Mouse (Mus musculus) lung, postnatal 14 days (tissue): ENCODE measurements around the gene Adgra3.

Experiments used
- DNase-seq: peaks from one replicate; pipeline ENCODE4 v3.0.0; 2021

Gene Adgra3

DNA sequence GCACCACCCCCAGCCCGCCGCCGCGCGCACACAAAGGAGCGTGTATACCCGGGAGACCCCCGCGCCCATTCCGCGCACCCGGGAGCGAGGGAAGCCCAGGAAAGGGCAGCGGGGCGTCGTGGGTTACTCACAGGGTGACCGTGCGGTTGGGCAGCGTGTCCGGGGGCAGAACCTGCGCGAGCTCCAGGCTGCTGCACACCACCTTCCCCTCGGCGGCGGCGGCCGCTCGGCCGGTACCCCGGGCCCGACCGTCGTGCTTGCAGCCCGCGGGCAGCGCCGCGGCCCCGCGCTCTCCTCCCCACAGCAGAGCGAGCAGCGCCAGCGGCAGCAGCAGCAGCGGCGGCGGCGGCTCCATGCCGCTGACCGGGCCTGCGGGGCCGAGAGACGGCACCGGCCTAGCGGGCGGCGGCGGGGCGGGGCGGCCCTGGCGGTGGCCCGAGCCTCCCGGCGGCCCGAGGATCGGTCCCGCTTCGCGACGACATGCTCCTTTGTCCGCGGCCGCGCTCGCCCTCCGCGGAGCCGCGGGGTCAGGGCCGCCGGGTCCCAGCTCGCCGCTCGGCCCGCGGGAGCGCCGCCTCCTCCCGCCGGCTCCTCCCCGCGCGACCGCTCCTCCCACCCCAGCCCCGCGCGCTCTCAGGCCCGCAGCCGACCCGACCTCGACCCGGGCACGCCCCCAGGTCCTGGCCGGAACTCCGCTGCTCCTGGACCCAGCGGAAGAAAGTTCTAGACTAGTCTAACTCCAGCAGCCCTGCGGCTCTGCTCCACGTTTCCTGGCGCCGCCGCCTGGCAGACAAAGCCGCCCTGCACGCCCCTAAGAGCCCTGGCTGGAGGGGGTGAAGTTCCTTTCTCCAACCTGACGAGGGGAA is at the start of gene Adgra3:
TSS of gene Adgra3 (minus strand) at position 586 of the 866 bp plus-strand sequence.
- peak; percentile 87 for DNase-seq

DNA sequence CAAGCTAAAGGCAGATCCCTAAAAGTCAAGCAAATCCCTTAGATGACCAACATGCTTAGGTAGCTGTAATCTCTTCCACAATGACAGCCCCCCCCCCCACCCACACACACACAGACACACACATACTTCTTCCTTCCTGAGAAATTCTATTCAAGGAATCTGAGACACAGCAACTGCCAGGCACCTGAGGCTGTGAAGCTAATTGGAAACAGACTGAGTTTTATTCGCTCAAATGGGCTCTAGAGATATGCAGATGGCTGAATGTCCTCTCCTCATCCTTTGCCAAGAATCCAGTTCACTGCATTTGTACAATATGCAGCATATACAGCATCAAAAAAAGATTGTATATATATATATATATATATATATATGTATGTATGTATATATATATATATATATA is 24.6 kb upstream of the Adgra3 start:
- DNase-seq = no peak

DNA sequence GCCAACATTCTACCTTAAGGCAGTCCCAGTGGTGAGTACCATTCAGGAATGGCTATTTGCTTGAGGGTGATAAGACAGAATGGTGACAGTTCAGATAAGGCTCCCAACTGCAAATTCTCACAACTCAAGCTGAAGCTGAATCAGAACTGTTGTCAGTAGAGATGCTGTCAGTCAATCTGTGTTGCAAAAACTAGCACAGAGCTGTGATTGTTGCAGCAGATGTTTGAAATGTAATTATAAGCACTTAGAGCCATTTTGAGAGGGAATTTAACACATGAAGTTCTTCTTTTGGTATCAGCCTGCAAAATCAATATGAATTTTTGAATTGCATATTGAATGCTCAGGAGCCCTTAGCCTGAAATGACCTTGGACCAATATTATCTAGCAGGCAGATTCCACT is 15.4 kb upstream of the Adgra3 start:
- DNase-seq = no peak

DNA sequence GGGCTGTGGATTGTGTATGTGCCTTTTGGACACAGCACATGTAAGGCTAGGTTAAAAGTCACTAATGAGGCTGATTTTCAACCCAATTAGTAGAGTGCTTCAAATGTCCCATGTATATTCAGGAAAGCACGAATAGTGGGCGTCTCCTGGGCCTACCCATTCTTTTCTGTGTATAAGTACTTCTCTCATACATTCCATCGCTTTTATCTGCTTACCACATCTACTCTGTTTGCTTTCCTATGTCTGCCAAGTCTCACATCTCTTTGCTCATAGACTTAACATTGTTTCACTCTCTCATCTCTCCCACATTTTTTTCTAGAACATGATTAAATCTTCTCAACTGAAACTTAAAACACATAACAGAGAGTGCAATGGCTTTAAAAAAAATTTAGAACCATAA is 5.4 kb upstream of the Adgra3 start:
- DNase-seq = no peak

DNA sequence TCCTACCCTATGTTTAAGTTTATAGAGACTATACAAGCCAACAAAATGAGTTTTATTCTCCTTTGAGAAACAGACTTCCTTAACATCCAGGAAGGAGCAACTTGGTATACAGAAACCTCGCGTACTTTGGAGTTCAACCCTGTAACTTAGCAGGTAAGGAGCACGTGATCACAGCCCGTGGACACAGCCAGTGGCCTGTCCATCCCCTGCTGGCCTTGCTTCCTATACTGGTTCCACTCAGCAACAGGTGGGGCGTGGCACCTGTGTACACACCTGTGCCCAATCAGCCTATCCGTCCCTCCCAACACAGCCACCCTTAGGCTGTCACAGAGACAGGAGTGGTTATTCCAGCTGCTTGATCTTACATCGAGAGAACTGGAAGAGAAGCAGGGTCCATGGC is 780 bp upstream of the Adgra3 start:
- peak; percentile 14 for DNase-seq

DNA sequence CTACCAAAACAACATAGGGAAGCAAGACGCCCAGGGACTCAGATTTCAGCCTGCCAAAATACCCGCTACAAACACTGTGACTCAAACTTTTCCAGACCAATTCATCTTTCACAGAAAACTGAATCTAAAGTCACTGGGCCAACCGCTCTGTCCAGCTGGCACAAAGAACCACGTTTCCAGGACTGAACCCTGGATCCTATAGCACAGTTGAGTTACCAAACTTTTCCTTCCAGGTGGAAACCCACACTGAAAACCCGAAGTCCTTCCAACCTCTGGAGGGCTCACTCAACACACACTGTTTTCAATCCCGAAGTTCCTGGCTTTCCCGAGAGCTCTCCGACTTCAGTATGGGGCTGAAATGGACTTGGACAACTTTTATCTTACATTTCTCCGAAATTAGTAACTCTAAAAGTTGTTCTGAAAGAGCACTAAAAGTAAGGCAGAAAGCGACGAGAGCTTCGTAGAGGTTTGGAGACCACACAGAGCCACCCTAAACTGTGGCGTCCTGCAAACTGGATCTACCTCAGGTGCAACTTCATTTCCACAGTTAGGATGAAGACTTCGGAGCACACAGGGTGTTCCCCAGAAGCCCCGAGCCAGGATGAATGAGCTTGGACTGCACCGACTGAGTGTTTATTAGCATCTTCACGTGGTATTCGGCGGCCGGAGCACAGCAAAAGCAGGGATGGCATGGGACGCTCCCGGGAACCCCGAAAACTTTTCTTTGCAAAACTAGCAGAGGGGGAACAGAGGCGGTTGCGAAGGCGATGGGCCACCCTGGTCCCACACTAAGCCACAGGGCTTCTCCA is 990 bp downstream of the Adgra3 start:
- peak; percentile 13 for DNase-seq

DNA sequence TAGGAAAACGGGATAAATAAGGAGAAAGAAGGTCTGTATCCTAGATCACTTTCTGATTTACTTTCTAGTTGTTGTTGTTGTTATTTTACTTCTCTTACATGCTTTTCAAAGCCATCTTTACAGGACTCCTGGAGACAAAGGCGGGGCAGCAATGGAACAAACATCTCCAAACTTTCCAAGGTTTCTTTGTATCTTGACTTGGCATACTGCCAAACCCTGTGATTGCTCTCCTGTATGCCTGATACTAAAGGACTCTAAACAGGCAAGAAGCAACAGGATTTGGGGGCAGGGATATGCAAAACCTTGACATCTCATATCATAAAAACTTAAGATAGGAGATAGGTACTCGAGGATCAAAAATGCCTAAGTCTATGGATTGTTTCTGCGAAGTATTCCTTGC is 6.3 kb downstream of the Adgra3 start:
- peak; percentile 24 for DNase-seq

DNA sequence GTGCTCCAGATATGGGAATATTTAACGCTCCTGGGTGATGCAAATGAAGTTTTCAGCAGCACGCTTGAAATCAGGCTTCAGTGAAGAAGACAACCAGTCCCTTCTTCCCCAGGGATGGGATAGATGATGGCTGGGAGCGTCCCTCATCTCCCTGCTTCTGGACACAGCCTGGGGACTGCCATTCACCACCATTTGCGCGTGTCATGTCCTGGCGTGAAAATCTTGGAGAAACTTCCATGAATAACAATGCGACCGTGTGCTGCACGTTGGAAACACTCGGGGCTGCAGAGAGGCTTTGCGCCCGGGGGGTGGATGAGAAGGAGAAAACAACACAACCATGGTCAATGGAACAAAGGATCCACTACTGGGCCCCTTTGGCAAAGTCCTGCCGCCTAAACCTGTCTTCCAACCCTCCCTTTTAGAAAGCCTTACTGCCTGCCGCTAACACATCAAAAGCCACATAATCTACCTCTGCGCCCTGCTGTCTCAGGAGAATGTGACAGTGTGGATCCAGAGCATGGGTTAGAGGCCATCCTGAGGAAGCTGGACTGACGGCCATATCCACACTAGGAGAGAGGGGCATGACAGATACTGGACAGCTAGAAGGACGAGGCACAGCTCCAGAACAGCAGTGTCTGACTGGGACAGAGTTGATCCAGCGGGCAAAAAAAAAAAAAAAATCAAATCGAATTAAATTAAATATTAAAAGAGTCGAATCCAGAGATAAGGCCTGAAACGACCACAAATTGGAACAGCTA is 8.0 kb downstream of the Adgra3 start:
- no peak for DNase-seq

DNA sequence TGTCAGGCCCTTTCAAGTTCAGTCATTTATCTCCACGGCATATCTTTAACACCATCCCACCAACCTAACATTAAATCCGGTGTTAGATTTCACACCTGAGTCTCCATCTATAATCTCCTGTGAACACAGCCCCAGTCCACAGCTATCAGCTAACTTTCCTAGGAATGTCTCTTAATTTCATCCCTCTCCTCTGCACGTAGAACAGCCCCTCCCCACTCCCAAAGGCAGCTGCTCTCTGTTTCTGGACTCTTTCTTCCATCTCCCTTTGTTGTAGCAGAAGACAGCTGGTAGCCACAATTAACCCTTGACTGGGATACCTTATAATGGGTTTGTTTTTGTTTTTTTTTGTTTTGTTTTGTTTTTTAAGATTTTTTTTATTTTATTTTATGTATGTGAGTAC is 8.8 kb downstream of the Adgra3 start:
- DNase-seq = no peak

DNA sequence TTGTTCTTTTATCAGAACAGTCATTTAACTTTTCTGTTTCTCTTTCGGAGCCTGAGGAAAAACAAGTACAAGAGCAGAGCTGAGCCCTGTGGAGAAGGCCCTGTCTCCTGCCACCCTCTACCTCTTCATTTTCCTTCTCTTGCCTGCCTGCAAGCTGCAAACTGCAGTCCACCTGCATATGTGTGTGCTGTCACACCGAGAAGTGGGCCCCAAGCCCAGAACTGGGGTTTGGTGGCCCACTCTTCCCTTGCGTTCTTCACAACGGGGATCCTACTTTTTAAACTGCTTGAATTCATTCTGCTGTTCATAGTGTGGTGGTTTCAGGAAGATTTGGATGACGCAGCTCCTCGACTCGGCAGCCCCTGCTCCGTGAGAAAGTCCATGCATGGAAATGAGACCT is 9.3 kb downstream of the Adgra3 start:
- no peak for DNase-seq

DNA sequence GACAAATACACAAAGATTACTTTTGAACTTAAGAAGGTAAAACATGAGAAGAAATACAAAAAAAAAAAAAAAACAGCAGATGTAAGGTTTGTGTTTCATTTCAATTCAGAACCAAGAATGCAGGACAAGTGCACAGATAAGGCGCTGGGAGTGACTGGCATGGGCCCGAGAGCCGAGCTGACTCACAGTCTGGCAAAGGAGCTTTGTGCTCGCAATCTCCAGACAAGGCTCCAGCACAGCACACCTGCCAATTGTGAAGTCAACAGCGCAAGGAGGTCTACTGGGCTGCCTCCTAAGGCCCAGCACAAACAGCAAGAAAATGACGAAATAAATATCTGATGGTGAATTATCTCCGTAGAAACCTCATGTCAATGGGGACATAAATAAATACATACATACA is 9.8 kb downstream of the Adgra3 start:
- DNase-seq = peak; percentile 29

DNA sequence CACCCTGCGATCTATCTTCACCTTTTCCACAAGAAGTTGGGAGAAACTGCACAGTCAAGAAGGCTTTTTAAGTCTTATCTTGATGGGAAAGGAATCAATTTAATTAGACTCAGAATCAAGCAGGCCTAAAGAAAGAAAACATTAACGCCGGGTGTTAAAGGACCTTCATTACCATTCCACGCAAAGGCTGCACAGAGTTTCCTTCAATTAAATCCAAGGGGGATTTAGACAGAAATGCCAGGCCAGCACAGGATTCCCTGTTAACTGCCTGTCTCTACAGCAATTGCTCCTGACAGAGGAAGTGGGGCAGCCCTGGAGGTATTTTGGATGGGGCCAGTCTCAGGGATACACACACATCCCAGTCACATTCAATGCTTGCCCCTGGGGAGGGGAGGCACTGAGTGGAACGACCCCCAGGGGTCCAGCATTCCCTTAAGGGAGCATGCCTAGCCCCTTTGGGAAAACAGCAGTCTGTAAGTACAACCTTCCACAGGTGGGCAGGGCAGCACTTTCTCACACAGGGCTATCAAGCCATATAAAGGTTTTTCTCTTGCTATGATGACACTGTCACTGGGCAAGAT is 10.4 kb downstream of the Adgra3 start:
- DNase-seq = no peak

DNA sequence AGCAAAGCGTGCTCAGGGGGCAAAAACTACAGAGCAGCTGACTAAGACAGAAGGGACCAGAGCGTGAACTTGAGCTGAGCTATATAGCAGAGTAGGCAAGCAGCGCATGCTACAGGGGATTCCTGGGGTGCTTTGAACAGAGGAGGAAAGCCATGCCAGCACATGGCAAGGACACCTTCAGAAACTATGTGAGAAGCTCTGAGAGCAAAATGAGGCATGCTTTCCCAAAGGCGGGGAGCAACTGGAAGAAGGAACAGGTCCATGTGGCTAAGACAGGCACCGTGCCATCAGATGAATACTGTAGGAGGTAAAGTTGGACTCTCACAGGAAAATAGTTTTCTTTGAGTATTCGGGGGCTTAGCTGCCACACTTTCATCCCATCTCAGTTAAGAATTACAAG is 13.6 kb downstream of the Adgra3 start:
- DNase-seq = no peak

DNA sequence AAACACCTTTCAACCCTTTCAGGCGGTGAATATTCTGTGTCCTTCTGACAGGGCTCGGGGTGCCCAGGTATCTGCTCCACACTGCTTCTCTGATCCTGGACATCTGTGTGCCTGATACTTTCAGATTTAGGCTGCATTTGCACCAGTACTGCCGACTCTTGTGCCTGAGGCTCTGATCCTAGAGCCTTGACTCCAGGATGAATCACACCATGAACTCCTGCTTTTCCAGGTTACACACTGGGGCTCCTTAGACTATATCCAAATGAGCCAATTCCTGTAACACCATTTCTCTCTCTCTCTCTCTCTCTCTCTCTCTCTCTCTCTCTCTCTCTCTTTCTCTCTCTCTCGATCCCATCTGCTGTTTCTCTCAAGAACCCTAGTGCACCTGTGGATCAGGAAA is 15.1 kb downstream of the Adgra3 start:
- DNase-seq = no peak

DNA sequence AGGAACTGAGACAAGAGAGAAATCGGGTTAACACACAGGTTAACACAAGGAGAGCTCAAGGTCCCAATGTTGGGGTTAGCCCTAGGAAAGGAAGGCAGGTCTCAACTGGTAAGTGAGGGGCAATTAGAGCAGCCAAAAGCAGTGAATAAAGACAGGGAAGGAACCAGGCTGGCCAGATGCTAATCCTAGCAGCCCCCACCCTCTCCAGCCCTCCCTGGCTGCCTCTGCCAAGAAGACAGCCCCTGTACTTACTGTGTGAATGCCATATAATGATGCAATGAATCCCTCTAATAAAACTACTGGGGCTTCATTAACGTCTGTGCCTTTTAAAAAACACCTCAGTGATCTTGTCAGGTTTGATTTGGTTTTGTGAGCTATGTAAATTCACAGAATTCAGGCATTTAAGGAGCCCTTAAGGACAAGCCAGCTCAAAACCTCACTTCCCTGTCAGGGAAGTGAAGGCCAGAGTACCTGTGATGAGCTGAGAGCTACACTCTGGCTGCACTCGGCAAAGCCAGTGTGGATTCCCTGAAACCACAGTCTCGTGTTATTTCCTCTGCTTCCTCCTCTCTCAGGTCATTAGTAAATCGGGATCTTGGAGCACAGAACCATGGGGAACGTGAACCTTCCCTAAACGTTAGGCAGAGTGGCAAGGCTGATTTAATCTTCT is 16.4 kb downstream of the Adgra3 start:
- no peak for DNase-seq

DNA sequence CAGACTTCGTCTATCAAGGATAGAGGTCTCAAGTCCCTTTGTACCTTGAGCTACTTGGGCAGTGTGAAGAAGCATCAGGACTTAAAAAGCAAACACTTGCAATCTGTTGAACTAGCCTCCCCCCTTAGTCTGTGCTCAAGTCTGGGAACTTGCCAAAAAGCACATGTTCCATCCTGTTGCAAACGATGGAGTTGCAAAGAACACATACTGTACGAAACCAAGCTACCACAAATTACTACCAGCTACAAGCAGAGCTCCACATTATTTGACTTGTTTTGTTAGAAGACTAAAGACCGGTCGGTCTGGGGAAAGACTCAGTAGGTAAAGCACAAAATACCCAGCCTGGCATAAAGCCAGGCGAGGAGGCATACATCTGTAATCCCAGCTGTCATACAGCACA is 19.3 kb downstream of the Adgra3 start:
- DNase-seq = no peak

DNA sequence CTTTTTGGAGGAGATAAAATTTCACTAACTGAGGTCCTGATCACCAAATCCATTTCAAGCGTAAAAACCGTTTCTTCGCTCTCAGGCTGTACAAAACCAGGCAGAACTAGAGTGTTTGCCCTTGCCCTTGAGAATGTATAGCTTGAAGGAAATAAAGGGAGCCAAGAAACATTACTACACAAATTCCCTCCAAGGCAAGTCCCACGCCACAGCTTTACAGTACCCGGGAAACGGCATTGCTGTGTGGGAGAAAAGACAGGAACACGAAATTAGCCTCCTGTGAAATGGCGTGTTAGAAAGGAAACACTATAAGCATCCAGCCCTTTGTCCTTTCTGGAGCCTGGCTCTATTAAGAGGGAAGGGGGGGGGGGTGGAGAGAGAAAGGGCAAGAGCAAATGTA is 21.1 kb downstream of the Adgra3 start:
- no peak for DNase-seq

DNA sequence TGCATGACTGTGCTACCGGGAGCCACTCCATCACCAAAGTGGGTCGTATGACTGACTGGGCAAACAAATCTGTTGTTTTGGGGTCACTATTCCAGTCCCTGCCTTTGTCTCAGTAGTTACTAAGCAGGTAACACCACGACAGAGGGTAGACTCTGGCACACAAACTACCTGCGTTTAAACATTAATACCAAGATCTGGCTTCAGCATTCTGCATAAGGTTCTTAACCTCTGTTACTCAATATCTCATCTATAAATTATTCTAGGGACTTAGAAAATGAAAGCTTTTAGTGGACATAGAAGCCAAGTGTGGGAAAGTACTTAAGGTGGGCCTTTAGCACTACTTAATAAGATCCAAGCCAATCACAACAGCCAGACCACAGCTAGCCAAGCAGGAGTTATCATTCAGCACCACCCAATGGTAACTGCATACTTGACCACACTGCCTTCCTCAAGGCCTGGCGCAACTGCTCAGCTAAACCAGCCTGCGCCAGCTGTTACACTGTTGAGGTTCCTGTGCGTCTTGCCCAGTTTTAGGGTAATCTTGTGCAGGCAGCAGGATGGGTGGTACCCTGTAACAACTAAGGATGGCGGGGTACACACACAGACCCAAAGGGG is 23.8 kb downstream of the Adgra3 start:
- DNase-seq = no peak

DNA sequence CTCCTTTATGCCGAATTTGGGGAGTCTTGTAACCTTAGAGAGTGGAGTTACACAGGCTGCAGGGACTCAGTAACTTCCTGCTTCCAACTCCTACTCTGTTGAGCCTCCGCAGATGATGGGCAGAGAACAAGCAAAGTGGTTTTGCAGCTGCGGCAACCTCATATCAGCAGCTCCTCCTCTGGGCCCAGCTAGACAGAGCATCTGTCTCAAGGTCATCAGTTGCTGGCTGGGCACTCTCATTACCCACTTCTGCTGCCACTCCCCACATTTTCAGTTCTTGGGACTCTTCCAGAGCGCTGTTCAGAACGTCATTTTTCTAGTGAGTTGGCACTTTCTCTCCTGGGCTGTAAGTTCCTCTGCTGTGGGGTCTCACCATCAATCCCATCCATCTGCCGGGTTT is 24.6 kb downstream of the Adgra3 start:
- no peak for DNase-seq

DNA sequence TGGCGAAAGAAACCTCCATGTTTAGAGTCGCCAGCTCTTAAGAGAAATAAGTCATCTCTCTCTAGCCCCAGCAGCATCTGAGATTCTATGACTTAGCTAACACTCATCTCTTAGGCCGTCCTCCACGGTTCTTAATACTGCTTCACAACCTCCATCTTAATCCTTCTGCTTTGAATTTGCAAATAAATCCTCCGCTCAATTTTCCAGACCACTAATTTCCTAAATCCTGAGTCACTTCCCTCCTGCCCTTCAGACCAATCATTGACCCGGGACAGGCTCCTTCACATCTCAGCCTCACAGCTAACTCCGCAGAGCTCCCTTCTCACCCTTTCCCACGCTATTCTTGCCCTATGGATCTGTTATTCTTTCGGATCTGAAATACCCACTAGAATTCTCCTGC is 25.1 kb downstream of the Adgra3 start:
- no peak for DNase-seq

DNA sequence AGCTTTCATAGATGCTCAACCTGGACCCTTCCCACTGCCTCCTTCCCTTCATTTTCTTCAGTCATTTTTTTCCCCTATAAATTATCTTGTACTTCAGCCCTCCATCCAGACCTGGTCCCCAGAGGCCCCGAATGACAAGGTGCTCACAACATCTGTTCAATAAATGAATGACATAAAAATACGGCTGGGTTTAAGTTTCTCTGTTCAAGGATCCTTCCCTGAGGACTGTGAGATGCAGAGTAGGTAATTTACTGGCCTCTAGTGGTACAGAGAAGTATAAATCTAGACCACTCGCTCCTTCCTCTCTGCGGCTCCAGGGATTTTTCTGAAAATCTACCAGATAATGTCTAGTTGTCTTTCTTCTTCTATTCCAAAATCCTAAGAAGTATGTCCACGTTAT is 26.5 kb downstream of the Adgra3 start:
- no peak for DNase-seq

DNA sequence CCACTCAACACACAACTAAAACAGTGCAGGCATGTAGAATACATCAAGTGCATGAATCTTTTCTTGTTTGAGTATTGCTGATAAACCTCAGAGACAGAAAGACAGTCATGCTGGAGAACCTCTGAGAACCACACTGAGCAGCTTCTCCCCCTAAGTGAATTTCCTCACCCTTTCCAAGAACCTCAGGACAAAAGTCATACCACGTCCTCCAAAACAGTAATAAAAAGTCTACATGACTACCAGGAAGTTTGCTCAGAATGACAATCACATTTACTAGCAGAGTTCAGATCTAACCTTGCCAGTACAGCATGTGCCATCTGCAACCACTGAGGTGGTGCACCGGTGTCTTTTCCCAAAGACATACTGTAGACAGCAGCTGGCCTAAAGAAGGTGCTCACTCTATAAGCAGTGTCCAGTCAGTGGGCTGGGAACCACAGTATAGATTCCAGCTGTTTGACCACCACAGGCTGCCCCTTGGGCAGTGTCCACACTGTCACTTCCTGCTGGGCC is 27.0 kb downstream of the Adgra3 start:
- DNase-seq = no peak
